Mouse (Mus musculus) layer of hippocampus, postnatal 36 days (tissue): Measurements from ENCODE around the gene Cyth1. TPM values are rescaled to one million over a fixed set of nuclear protein-coding genes. Genes with fewer than 3 reads are reported as not detected.

ENCODE experiments used
- DNase-seq, 2 experiments: peaks; one replicate each; pipeline ENCODE4 v3.0.0; 2022
- total RNA-seq, 2 experiments: library from RNA; stranded (reverse); gene quantifications; 2 replicates each; pipeline ENCODE4 v1.2.3; 2021

Gene Cyth1
- 100 to 1,000 TPM in 1 of 2 experiments, 10 to 100 TPM in 1; 84.3 to 103 TPM for total RNA-seq

GRCm38 (mm10) chr11:118248150-118249011 lies at the start of gene Cyth1:
Gene Cyth1, minus strand, starts transcription at chr11:118248592.
- DNase-seq: peak; percentile 98 to 99

- DNase-seq: no peak
These were observed 49.6 kb upstream of the Cyth1 start for GRCm38 (mm10) chr11:118297967-118298366.

DNA sequence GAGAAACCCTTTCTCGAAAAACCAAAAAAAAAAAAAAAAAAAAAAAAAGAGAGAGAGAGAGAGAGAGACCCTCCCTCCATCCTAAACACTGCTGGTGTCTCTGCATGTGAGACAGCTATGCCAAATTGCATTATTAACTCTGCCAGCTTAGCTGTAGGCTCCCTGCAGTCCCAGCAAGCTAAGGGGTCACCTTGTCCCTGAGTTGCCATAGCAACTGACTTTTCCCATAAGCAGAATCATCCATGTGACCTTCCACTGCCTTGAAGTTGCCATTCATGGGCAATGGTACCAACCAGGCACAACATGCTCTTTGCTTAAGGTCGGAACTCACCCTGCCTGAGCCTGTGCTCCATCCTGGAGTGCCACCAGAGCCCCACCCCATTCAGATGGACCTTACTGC lies 46.6 kb upstream of the Cyth1 start:
- no peak for DNase-seq

GRCm38 (mm10) chr11:118292671-118293070 lies 44.3 kb upstream of the Cyth1 start:
- no peak for DNase-seq

DNA sequence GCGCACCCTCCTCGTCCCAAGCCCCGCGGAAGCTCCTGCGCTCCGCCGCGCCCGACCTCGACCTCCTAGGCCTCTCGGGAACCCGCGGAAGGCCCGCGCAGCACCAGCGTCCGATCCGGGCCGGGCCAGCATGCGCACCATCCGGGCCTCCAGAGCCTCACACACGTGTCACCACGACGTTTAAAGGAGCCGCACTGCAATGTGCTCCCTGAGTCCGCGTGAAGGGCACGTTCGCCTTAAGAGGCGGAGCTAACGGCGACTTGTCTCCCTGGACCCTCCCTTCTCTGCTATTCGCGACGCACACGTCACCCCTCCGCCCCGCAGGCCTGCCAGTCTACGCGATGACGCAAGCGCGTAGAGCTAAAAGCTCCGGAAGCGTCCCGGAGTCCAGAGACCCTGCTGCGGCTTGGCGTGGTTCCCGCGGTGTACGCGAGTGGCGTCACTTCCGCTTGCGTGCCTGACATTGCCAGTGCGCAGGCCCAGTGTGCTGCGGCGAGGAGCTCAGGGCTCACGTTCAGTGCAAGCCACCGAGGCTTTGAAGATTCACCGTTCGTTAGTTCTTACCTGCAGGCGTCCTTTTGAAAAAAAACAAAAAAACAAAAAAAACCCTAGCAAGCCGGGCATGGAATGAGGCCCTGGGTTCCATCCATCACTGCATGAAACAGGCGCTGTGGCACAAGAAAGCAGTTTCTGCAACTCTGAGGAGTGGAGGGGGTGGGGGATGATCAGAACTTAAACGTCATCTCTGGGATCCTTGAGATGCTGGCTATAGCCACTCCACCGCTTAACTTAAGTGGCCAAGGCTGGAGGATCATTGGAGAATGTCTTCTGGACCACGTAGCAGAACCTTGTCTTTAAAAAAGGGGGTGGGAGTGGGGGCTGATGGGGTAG lies 41.9 kb upstream of the Cyth1 start, which contains the start of gene Usp36:
Gene Usp36, minus strand, starts transcription at position 246 of the 891 bp plus-strand sequence.
- peak; percentile 100 for DNase-seq

GRCm38 (mm10) chr11:118289562-118289961 lies 41.2 kb upstream of the Cyth1 start:
- no peak for DNase-seq

DNA sequence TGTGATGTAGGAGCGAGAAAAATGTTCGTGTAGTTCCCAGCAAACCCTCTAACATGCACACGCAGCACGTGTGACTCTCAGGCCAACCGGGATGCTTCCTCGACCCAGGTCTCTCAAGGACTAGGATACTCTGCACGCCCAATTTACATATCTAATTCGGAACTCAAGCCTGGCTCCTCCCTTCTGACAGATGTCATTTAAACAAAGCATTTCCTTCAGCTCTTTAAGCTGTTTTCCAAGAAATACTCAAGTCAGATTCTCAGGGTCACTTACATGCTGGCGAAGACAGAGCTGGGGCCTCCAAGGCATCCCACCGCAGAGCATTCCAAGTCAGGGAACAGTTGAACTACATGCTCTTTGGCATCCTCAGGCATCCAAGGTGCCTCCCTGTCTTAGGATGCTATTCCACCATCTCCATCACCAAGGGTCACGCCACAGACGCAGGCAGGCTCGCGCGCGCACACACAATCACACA lies 40.7 kb upstream of the Cyth1 start:
- no peak for DNase-seq

- DNase-seq: no peak
These were observed 39.2 kb upstream of the Cyth1 start for GRCm38 (mm10) chr11:118287573-118287972.

DNA sequence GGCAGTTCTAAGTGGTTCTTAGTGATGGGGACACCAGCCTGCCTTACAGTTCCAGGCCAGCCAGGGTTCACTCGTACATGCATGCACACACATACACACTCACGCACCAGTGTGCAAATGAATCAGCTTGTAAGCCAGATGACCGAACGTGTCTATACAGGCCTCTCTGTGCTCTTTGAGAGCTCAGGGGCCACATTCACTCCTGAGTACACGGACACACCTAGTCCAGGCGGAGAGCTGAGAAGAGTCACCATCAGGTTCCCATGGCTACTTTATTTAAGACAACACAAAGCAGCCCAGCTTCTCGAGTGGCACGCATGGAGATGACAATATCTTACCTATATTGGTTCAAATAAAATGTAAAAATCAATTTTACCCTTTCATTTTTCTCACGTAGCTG lies 38.0 kb upstream of the Cyth1 start:
- no peak for DNase-seq

DNA sequence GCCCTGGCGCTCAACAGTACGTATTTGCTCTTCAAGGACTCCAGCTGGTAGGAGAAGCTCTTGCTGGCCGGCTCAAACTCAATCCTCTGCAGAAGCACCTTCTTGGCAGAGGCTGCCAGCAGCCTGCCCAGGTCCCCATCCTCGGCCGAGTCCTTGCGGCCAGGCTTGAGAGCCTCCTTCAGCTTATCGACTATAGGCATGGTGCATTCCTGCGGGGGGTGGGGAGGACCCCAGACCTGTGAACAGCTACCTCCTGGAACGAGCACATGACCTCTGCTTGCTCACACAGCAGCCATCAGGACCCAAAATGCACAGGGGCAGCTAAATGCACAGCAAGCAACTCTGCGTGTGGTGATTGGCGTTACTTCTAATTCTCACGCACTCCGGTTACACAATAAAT lies 37.4 kb upstream of the Cyth1 start:
- DNase-seq: no peak

GRCm38 (mm10) chr11:118280218-118280617 lies 31.8 kb upstream of the Cyth1 start:
- DNase-seq: no peak

DNA sequence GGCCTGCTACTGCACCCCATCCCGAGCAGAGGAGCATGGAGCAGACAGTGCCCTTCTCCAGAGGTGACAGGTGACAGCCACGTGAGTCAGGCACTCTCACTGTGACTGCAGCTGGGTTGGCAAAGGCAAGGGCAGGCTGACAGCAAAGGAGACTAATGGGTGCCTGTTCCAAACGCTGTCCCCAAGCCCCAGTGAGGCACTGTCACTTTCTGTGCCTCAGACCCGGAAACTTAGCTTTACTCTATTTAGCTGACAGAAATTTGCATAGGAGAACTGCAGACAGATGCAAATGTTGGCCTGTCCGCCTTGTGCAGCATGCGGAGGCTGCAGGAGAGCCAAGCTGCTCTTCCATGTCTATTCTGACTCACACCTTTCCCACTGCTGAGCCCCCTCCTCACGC lies 27.9 kb upstream of the Cyth1 start:
- DNase-seq: no peak

- DNase-seq: no peak
These were observed 26.7 kb upstream of the Cyth1 start for GRCm38 (mm10) chr11:118275092-118275491.

GRCm38 (mm10) chr11:118269827-118270226 lies 21.4 kb upstream of the Cyth1 start:
- DNase-seq: no peak

DNA sequence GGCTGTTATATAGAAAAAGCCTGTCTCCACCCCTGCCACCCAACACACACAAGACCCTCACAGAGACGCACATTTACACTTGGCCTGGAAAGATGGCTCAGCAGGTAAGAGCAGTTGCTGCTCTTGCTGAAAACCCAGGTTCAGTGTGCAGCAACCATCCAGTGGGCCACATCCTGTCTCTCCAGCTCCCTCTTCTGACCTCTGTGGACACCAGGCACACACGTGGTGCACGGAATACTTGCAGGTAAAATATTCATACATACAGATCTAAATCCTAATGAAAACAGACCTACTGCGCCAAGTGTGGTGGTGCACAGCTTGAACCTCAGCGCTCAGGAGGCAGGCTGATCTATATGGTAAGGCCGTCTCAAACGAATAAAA lies 18.3 kb upstream of the Cyth1 start:
- no peak for DNase-seq

GRCm38 (mm10) chr11:118266044-118266665 lies 17.8 kb upstream of the Cyth1 start:
- DNase-seq: no peak

GRCm38 (mm10) chr11:118265621-118266020 lies 17.2 kb upstream of the Cyth1 start:
- no peak for DNase-seq

DNA sequence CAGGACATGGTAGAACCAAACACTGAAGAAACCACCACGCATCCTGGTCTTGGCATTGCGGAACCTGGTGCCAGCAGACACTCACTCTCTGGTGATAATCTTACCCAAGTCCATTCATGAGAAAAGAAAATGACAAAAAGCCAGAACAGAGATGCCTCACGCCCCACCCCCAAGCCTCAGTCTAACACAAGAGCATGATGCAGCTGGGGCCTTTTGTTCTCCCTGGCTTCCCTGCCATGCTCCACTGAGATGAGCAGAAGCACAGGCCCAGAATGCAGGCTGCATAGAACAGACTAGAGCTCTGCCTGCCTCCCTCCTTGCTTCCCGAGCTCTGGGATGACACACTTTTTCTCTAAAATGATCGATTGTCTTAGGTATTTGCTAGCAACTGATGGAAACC lies 14.8 kb upstream of the Cyth1 start:
- DNase-seq: peak; percentile 50 to 62

GRCm38 (mm10) chr11:118260081-118260480 lies 11.7 kb upstream of the Cyth1 start:
- no peak for DNase-seq

GRCm38 (mm10) chr11:118259580-118259979 lies 11.2 kb upstream of the Cyth1 start:
- no peak for DNase-seq

GRCm38 (mm10) chr11:118256371-118256770 lies 8.0 kb upstream of the Cyth1 start:
- no peak for DNase-seq

- DNase-seq: peak; percentile 55 to 66
These were observed 6.0 kb upstream of the Cyth1 start for GRCm38 (mm10) chr11:118254159-118254951.
